Mouse (Mus musculus): ENCODE results near the gene Rfx1. TPM values are rescaled to one million over a fixed set of nuclear protein-coding genes. Genes with fewer than 3 reads are reported as not detected.

The Rfx1 gene
- polyA plus RNA-seq, 1 experiment from 2014 or later, result 11.0 TPM

DNA sequence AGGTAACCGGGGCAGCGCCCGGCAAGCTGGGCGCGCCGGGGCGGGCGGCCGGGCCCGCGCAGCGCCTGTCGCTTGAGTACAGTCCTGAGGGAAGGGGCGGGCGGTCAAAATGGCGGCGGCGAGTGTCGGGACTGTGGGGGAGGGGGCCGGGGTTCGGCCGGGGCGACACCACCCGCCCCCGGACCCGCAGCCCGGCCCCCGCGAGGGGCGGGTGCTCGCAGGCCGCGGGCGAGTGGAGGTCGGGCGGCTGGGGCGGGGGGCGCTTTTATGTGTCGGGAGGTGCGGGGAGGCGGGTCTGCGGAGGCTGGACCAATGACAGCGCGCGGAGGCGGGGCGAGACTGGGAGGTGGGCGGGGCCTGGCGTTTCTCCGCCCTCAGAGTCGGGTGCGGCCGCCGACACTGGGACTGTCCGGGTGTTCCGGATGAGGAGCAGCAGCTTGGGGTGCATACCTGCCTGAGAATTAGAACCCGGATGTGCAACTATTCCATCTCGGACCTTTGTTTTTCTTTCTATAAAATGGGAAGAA, 476 bp downstream of the Rfx1 start:
- ATAC-seq (ENCODE audit: low FRiP score) (peak; percentile 61), DNase-seq (ENCODE audit: low spot score) (peak; percentile 89)
- Histone ChIP-seq H3K9ac (peak overlapping the region; percentile 86), H3K4me1 (replicated peaks; ENCODE audit: control insufficient read depth, insufficient read depth, low read length) (peaks cover 20% of the 10 kb centered on the region), H3K9me3 (ENCODE audit: control insufficient read depth, low read length) (no peaks in the 10 kb centered on the region), H3K27me3 (ENCODE audit: control insufficient read depth, insufficient read depth, low read length) (no peaks in the 10 kb centered on the region), H3K27ac (peak overlapping the region; percentile 98), H3K36me3 (replicated peaks; ENCODE audit: control insufficient read depth, insufficient read depth) (no peaks in the 10 kb centered on the region), H3K4me3 (replicated peaks; ENCODE audit: low read length) (peak overlapping the region; percentile 92), H3K4me2 (replicated peaks) (peak overlapping the region; percentile 41)
- WGBS, result 1% methylated on average over 58 of the region's 58 CpGs

DNA sequence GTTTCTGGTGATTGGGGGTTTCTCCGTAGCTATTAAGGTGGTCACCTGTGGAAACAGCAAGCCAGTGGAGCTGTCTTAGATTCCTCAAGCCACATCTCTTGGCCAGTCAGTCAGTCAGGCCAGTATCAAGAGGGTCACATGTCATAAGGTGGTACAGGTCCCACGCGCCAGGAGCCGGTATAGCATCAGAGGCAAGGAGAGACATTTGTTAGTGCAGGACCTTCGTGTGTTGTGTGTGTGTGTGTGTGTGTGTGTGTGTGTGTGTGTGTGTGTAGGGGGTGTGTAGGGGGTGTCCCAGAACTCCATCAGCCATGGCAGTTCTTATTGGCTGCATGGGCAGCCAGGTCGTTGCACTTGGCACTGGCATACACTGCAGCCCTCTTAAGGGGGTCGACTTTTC, 1.3 kb downstream of the Rfx1 start:
- peak overlapping the region; percentile 41 for H3K4me2 ChIP-seq (replicated peaks)
- no peak for ATAC-seq (ENCODE audit: low FRiP score)
- H3K9ac ChIP-seq, result no peak overlapping the region
- H3K4me3 ChIP-seq (replicated peaks; ENCODE audit: low read length), result peak overlapping the region; percentile 92
- no peak for DNase-seq (ENCODE audit: low spot score)
- H3K27me3 ChIP-seq (ENCODE audit: control insufficient read depth, insufficient read depth, low read length), result no peaks in the 10 kb centered on the region
- no peaks in the 10 kb centered on the region for H3K36me3 ChIP-seq (replicated peaks; ENCODE audit: control insufficient read depth, insufficient read depth)
- peaks cover 20% of the 10 kb centered on the region for H3K4me1 ChIP-seq (replicated peaks; ENCODE audit: control insufficient read depth, insufficient read depth, low read length)
- H3K9me3 ChIP-seq (ENCODE audit: control insufficient read depth, low read length), result no peaks in the 10 kb centered on the region
- 89% methylated on average over 7 of the region's 7 CpGs for WGBS
- H3K27ac ChIP-seq, result no peak overlapping the region

DNA sequence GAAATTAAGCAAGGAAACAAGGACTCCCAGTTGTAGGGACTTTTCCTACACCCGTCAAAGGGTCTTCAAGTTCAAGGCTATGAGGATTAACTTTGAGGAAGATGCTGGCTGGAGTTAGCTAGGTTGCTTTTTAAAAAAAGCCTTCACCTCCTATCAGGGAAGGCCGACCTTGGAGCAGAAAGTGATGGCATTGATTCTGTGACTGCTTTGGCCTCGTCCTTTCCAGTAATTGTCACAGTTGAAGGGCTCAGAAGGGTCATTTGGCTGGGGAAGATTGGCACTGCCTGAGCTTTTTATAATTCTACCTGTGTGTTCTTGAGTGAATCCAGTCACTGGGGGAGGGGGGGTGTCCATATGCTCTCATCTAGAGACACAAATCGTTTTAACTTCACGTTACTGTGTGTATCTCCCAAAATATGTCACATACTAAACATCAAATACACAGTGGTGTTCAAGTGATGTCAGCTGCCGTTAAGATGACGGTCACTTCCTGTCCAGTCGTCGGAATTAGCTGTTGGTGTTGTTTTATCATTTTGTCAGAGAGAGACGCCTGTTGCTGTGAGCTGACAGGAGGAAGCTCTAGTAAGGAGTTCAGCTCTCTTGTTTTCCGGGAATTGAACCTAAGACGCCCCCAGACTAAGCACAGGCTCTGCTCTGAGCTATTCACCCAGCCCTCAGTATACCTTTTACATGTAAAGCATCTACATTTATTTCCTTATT, 1.8 kb downstream of the Rfx1 start:
- DNase-seq (ENCODE audit: low spot score), result no peak
- WGBS, result 71% methylated on average over 12 of the region's 12 CpGs
- Histone ChIP-seq H3K9ac (no peak overlapping the region), H3K9me3 (ENCODE audit: control insufficient read depth, low read length) (no peaks in the 10 kb centered on the region), H3K27me3 (ENCODE audit: control insufficient read depth, insufficient read depth, low read length) (no peaks in the 10 kb centered on the region), H3K27ac (no peak overlapping the region), H3K4me2 (replicated peaks) (no peak overlapping the region; the same call in 1 of the 2 replicates), H3K4me3 (replicated peaks; ENCODE audit: low read length) (no peak overlapping the region), H3K4me1 (replicated peaks; ENCODE audit: control insufficient read depth, insufficient read depth, low read length) (peaks cover 26% of the 10 kb centered on the region), H3K36me3 (replicated peaks; ENCODE audit: control insufficient read depth, insufficient read depth) (no peaks in the 10 kb centered on the region)
- ATAC-seq (ENCODE audit: low FRiP score), result no peak

DNA sequence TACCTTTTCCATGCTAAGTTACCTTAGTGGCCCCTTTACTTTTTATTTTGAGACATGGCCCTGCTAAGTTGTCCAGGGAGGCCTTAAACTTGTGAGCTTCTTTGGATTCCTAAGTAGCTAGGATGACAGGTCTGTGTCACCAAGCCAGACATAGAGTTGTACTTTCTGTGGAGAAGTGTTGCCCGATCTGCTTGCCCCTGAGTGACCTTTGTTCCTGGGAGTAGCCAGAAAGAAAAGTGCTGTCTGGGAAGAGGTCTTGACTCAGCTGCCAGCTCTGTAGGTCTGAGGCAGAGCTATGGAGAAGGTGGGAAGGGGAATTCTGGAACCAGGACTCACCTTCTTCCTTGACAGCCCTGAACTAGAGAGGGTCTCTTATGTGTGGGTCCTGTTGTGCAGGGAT, 2.5 kb downstream of the Rfx1 start:
- no peak overlapping the region for H3K27ac ChIP-seq
- H3K9ac ChIP-seq, result no peak overlapping the region

DNA sequence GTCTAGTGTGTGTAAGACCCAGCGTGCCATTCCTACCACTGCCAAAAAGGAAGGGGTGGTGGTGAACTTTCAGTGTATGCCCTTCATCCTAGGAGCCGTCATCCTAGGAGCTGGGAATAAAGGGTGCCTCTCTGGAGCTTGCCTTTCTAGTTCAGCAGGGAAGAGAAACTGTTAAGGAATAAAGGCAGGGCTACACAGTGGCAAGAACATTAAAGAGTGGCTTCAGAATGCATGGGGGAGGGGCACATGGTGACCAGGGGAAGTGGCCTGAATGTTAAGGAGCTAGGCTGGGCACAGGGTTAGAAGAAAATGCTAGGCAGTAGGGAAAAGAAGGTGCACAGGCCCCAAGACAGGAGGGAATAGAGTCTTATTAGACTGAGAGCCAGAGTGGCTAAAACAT, 3.1 kb downstream of the Rfx1 start:
- 47% methylated on average over 2 of the region's 2 CpGs for WGBS
- Histone ChIP-seq H3K27me3 (ENCODE audit: control insufficient read depth, insufficient read depth, low read length) (no peaks in the 10 kb centered on the region), H3K9me3 (ENCODE audit: control insufficient read depth, low read length) (no peaks in the 10 kb centered on the region), H3K4me1 (replicated peaks; ENCODE audit: control insufficient read depth, insufficient read depth, low read length) (peaks cover 32% of the 10 kb centered on the region), H3K4me3 (replicated peaks; ENCODE audit: low read length) (no peak overlapping the region), H3K27ac (no peak overlapping the region; the same call in 1 of the 2 replicates), H3K4me2 (replicated peaks) (no peak overlapping the region), H3K9ac (no peak overlapping the region), H3K36me3 (replicated peaks; ENCODE audit: control insufficient read depth, insufficient read depth) (peaks cover 7% of the 10 kb centered on the region; the same call in 1 of the 2 replicates)
- DNase-seq (ENCODE audit: low spot score) (no peak), ATAC-seq (ENCODE audit: low FRiP score) (no peak)

More for the DNA sequence above, 2.5 kb downstream of the Rfx1 start:
- Histone ChIP-seq H3K4me1 (replicated peaks; ENCODE audit: control insufficient read depth, insufficient read depth, low read length) (peaks cover 32% of the 10 kb centered on the region), H3K9me3 (ENCODE audit: control insufficient read depth, low read length) (no peaks in the 10 kb centered on the region), H3K27me3 (ENCODE audit: control insufficient read depth, insufficient read depth, low read length) (no peaks in the 10 kb centered on the region), H3K4me2 (replicated peaks) (no peak overlapping the region), H3K4me3 (replicated peaks; ENCODE audit: low read length) (no peak overlapping the region), H3K36me3 (replicated peaks; ENCODE audit: control insufficient read depth, insufficient read depth) (peaks cover 1% of the 10 kb centered on the region; the same call in 1 of the 2 replicates)
- 40% methylated on average over 1 of the region's 1 CpGs for WGBS
- DNase-seq (ENCODE audit: low spot score), result no peak
- ATAC-seq (ENCODE audit: low FRiP score), result no peak

DNA sequence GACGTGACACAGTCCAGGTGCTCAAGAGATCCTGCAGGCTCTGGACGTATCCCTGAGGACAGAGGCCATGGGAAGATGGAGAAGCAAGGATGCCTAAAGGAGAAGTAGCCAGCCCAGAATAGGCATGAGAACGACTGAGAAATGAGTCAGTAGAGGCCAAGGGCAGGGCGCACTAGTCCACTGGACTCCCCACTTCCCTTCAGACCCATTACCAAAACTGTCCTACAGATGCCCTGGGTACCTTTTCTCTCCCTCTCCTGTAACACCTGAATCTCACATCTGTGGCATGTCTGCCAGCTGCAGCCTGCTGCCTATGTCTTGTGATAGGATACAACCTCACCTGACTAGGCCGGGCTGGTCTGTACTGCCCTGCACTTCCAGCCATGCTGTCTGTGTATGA, 3.6 kb downstream of the Rfx1 start:
- H3K27me3 ChIP-seq (ENCODE audit: control insufficient read depth, insufficient read depth, low read length), result no peaks in the 10 kb centered on the region
- ATAC-seq (ENCODE audit: low FRiP score), result no peak
- DNase-seq (ENCODE audit: low spot score), result no peak
- H3K27ac ChIP-seq, result no peak overlapping the region; the same call in 1 of the 2 replicates
- no peak overlapping the region for H3K9ac ChIP-seq
- no peak overlapping the region for H3K4me2 ChIP-seq (replicated peaks)
- no peaks in the 10 kb centered on the region for H3K9me3 ChIP-seq (ENCODE audit: control insufficient read depth, low read length)
- WGBS, result 81% methylated on average over 5 of the region's 5 CpGs
- peaks cover 12% of the 10 kb centered on the region for H3K36me3 ChIP-seq (replicated peaks; ENCODE audit: control insufficient read depth, insufficient read depth)
- H3K4me3 ChIP-seq (replicated peaks; ENCODE audit: low read length), result no peak overlapping the region
- peaks cover 32% of the 10 kb centered on the region for H3K4me1 ChIP-seq (replicated peaks; ENCODE audit: control insufficient read depth, insufficient read depth, low read length)

DNA sequence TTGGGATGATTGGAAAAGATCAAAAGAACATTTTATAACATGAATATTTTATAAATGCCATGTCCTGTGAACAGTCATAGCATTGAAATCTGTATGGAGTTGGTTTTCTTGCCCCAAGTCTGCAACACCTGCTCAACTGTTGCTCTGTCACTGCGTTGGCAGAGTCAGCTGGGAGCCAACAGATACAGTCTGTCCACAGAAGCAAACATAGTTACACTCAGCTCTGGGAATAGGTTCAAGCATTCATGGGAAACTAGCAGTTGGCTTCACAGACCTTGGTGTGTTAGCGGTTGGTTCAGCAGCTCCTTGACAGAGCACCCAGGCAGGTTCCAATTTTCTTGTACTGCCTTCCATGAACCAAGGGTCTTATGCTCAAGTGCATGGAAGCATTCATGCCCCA, 4.0 kb downstream of the Rfx1 start:
- DNase-seq (ENCODE audit: low spot score), result no peak
- Histone ChIP-seq H3K4me3 (replicated peaks; ENCODE audit: low read length) (no peak overlapping the region), H3K4me1 (replicated peaks; ENCODE audit: control insufficient read depth, insufficient read depth, low read length) (peaks cover 32% of the 10 kb centered on the region)

DNA sequence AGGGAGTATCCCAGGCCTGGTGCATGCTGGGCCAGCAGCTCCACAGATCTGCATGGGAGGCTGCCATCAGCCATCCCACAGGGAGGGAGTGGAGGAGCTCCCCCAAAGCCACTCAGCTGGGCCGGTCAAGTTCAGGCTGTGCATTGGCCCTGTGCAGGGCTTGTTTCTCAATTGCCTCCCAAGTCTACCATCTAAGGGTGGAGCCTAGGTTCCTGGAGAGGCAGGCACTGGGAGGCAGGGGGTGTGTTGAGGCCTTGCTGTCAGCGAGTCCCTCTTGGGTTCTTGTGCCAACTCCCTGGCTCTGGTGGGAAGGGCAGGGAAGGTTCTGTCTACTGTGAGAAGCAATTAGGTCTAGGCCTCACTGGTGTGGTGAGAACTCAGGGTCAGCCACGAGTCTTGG, 5.3 kb downstream of the Rfx1 start:
- peaks cover 32% of the 10 kb centered on the region for H3K4me1 ChIP-seq (replicated peaks; ENCODE audit: control insufficient read depth, insufficient read depth, low read length)
- 72% methylated on average over 3 of the region's 3 CpGs for WGBS

More for the DNA sequence above, 4.0 kb downstream of the Rfx1 start:
- no peaks in the 10 kb centered on the region for H3K9me3 ChIP-seq (ENCODE audit: control insufficient read depth, low read length)
- H3K4me2 ChIP-seq (replicated peaks), result no peak overlapping the region
- no peak for ATAC-seq (ENCODE audit: low FRiP score)
- no peak overlapping the region for H3K27ac ChIP-seq
- peaks cover 16% of the 10 kb centered on the region for H3K36me3 ChIP-seq (replicated peaks; ENCODE audit: control insufficient read depth, insufficient read depth)
- H3K9ac ChIP-seq, result no peak overlapping the region
- no peaks in the 10 kb centered on the region for H3K27me3 ChIP-seq (ENCODE audit: control insufficient read depth, insufficient read depth, low read length)
- WGBS, result 93% methylated on average over 2 of the region's 2 CpGs

DNA sequence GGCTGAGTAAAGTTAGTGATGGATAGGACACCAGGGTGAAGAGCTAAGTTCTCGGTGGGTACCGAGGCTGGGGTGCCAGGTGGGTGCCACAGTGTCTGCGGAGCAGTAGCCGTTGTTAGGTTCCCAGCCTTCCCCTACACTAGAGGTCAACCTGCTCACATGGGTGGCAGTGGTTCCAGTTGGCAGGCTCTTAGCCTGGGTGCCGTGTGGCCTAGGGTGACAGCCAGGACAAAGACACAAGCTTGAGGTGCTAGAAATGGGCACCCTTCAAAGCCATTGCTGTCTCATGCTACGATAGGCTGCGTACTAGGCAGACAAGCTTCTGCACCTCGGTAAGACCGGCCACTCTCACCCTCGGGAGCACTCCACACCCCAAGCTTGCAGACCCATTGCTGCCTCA, 5.7 kb downstream of the Rfx1 start:
- 84% methylated on average over 10 of the region's 10 CpGs for WGBS
- no peak overlapping the region for H3K27ac ChIP-seq
- H3K4me2 ChIP-seq (replicated peaks), result no peak overlapping the region
- no peaks in the 10 kb centered on the region for H3K27me3 ChIP-seq (ENCODE audit: control insufficient read depth, insufficient read depth, low read length)
- H3K4me3 ChIP-seq (replicated peaks; ENCODE audit: low read length), result no peak overlapping the region
- H3K36me3 ChIP-seq (replicated peaks; ENCODE audit: control insufficient read depth, insufficient read depth), result peaks cover 22% of the 10 kb centered on the region
- peaks cover 32% of the 10 kb centered on the region for H3K4me1 ChIP-seq (replicated peaks; ENCODE audit: control insufficient read depth, insufficient read depth, low read length)
- no peak overlapping the region for H3K9ac ChIP-seq
- ATAC-seq (ENCODE audit: low FRiP score), result no peak
- no peaks in the 10 kb centered on the region for H3K9me3 ChIP-seq (ENCODE audit: control insufficient read depth, low read length)
- DNase-seq (ENCODE audit: low spot score), result no peak

More for the DNA sequence above, 5.3 kb downstream of the Rfx1 start:
- no peaks in the 10 kb centered on the region for H3K27me3 ChIP-seq (ENCODE audit: control insufficient read depth, insufficient read depth, low read length)
- no peak for ATAC-seq (ENCODE audit: low FRiP score)
- no peak for DNase-seq (ENCODE audit: low spot score)
- H3K36me3 ChIP-seq (replicated peaks; ENCODE audit: control insufficient read depth, insufficient read depth), result peaks cover 20% of the 10 kb centered on the region
- H3K9ac ChIP-seq, result no peak overlapping the region
- H3K9me3 ChIP-seq (ENCODE audit: control insufficient read depth, low read length), result no peaks in the 10 kb centered on the region
- no peak overlapping the region for H3K4me3 ChIP-seq (replicated peaks; ENCODE audit: low read length)
- H3K27ac ChIP-seq, result no peak overlapping the region
- no peak overlapping the region for H3K4me2 ChIP-seq (replicated peaks)
